Mouse (Mus musculus) heart, adult 2 months (tissue): ENCODE data around the gene Plcg1. TPM values are rescaled to one million over a fixed set of nuclear protein-coding genes. Genes with fewer than 3 reads are reported as not detected.

ENCODE experiments used
- DNase-seq, 2 experiments: peaks; one replicate each; pipeline ENCODE4 v3.0.0; 2021
- H3K27ac ChIP-seq: fragments of 200-600 bp; 2 replicates; pipeline ENCODE4 v1.8.1; 2022
- H3K27me3 ChIP-seq: fragments of 200-500 bp; 2 replicates; pipeline ENCODE4 v1.6.1; 2012; ENCODE audit warnings: mild to moderate bottlenecking, low read length, inconsistent platforms, mixed read lengths; ENCODE audit not compliant: control insufficient read depth, insufficient read depth
- H3K36me3 ChIP-seq: fragments of 200-500 bp; 2 replicates; pipeline ENCODE4 v1.6.1; 2012; ENCODE audit warnings: low read length, inconsistent platforms; ENCODE audit not compliant: control insufficient read depth, insufficient read depth
- H3K4me1 ChIP-seq: fragments of 200-500 bp; 2 replicates; pipeline ENCODE4 v1.6.1; 2011; ENCODE audit warnings: low read length; ENCODE audit not compliant: control insufficient read depth, insufficient read depth
- H3K4me3 ChIP-seq: fragments of 200-600 bp; 2 replicates; pipeline ENCODE4 v1.8.1; 2022
- H3K79me2 ChIP-seq: fragments of 200-500 bp; replicated peaks from 2 replicates; pipeline ENCODE4 v1.6.1; 2012; ENCODE audit warnings: mild to moderate bottlenecking, inconsistent platforms, low read length, moderate library complexity, mixed read lengths; ENCODE audit not compliant: control insufficient read depth, insufficient read depth
- H3K9ac ChIP-seq: fragments of 200-500 bp; 2 replicates; pipeline ENCODE4 v1.6.1; 2012; ENCODE audit warnings: low read depth, mild to moderate bottlenecking, control low read depth, inconsistent platforms, low read length, mixed read lengths
- CTCF ChIP-seq: fragments of 200-600 bp; IDR thresholded peaks from 2 replicates; pipeline ENCODE4 v1.8.1; 2022; ENCODE audit warnings: antibody characterized with exemption, mild to moderate bottlenecking, moderate library complexity
- EP300 ChIP-seq: fragments of 200-500 bp; IDR thresholded peaks from 2 replicates; pipeline ENCODE4 v1.6.1; 2011; ENCODE audit warnings: low read depth, low read length, control low read depth; ENCODE audit not compliant: insufficient read depth
- POLR2A ChIP-seq: fragments of 200-500 bp; IDR thresholded peaks from 2 replicates; pipeline ENCODE4 v1.6.1; 2011; ENCODE audit warnings: mild to moderate bottlenecking, low read depth, low read length, control low read depth; ENCODE audit not compliant: insufficient read depth
- WGBS: fragments of 180-500 bp; shearing (Covaris S2); methylation state at CpG from one replicate; pipeline ENCODE4 v1.1.7; 2018; 5-methylcytosine and 5-hydroxymethylcytosine counted together
- intact Hi-C: fragments of 180-260 bp; cut with DNase I; formaldehyde crosslinking; loops from one replicate; pipeline ENCODE4 v1.15.1; 2025
- polyA plus RNA-seq: library from polyadenylated mRNA; depleted of rRNA; stranded (reverse); fragments of >200 nt; gene quantifications from 2 replicates; pipeline ENCODE4 v1.2.3, GENCODE M21; 2012
- total RNA-seq, 2 experiments: library from RNA; stranded (reverse); gene quantifications; 2 replicates each; pipeline ENCODE4 v1.2.3; 2021

Gene Plcg1
- total and polyA plus RNA-seq, 3 experiments: 45.8 to 67.2 (median 56.4) TPM

GRCm38 (mm10) chr2:160766371-160766771, 35.3 kb downstream of the Plcg1 start:
- peak; percentile 67; the same call in 1 of the 2 replicates for TF ChIP-seq POLR2A
- TF ChIP-seq CTCF: no peak
- peak; percentile 93 for TF ChIP-seq EP300
- Histone ChIP-seq H3K36me3 (peaks cover 37% of the 10 kb centered on the region), H3K9ac (peak overlapping the region; percentile 14; the same call in 1 of the 2 replicates), H3K79me2 (no peaks in the 10 kb centered on the region; the same call in 1 of the 2 replicates), H3K27me3 (no peaks in the 10 kb centered on the region), H3K27ac (peak overlapping the region; percentile 88), H3K4me3 (no peak overlapping the region), H3K4me1 (peaks cover 44% of the 10 kb centered on the region)
- 16% methylated on average over 5 of the region's 5 CpGs for WGBS
- intact Hi-C loops: loop anchor here (1.0 kb wide), 2 partner anchors 39 to 118 kb away; no protein-coding TSS in a partner anchor
- DNase-seq: peak; percentile 73 to 85

GRCm38 (mm10) chr2:160767201-160767600, 36.1 kb downstream of the Plcg1 start:
- no peaks in the 10 kb centered on the region; the same call in 1 of the 2 replicates for H3K79me2 ChIP-seq
- no peak overlapping the region for H3K4me3 ChIP-seq
- H3K27me3 ChIP-seq: no peaks in the 10 kb centered on the region
- H3K36me3 ChIP-seq: peaks cover 36% of the 10 kb centered on the region
- peak overlapping the region; percentile 88 for H3K27ac ChIP-seq
- H3K4me1 ChIP-seq: peaks cover 44% of the 10 kb centered on the region
- 97% methylated on average over 2 of the region's 2 CpGs for WGBS
- intact Hi-C loops: no loop called here
- TF ChIP-seq POLR2A: no peak
- no peak for TF ChIP-seq CTCF
- no peak for TF ChIP-seq EP300
- H3K9ac ChIP-seq: no peak overlapping the region
- no peak for DNase-seq

GRCm38 (mm10) chr2:160768097-160768695, 37.1 kb downstream of the Plcg1 start:
- no peak overlapping the region for H3K9ac ChIP-seq
- H3K27me3 ChIP-seq: no peaks in the 10 kb centered on the region
- DNase-seq: no peak
- no peaks in the 10 kb centered on the region; the same call in 1 of the 2 replicates for H3K79me2 ChIP-seq
- intact Hi-C loops: no loop called here
- H3K27ac ChIP-seq: peak overlapping the region; percentile 88
- peaks cover 41% of the 10 kb centered on the region for H3K4me1 ChIP-seq
- WGBS: 61% methylated on average over 4 of the region's 4 CpGs
- no peak overlapping the region for H3K4me3 ChIP-seq
- H3K36me3 ChIP-seq: peaks cover 35% of the 10 kb centered on the region
- TF ChIP-seq POLR2A (no peak), CTCF (no peak), EP300 (no peak)

- Histone ChIP-seq H3K9ac (no peak overlapping the region), H3K79me2 (no peaks in the 10 kb centered on the region; the same call in 1 of the 2 replicates), H3K4me3 (no peak overlapping the region), H3K27me3 (no peaks in the 10 kb centered on the region), H3K27ac (no peak overlapping the region), H3K36me3 (peaks cover 32% of the 10 kb centered on the region), H3K4me1 (peaks cover 38% of the 10 kb centered on the region)
- no peak for DNase-seq
- TF ChIP-seq EP300: no peak
- no peak for TF ChIP-seq CTCF
- no peak for TF ChIP-seq POLR2A
- WGBS: 98% methylated on average over 2 of the region's 2 CpGs
- intact Hi-C loops: no loop called here
These were observed 37.9 kb downstream of the Plcg1 start for GRCm38 (mm10) chr2:160768997-160769396.

GRCm38 (mm10) chr2:160770409-160770808, 39.3 kb downstream of the Plcg1 start:
- intact Hi-C loops: no loop called here
- no peak for TF ChIP-seq CTCF
- TF ChIP-seq EP300: no peak
- no peak for TF ChIP-seq POLR2A
- Histone ChIP-seq H3K4me1 (peaks cover 32% of the 10 kb centered on the region), H3K27me3 (no peaks in the 10 kb centered on the region), H3K4me3 (no peak overlapping the region), H3K9ac (no peak overlapping the region), H3K27ac (no peak overlapping the region), H3K79me2 (no peaks in the 10 kb centered on the region; the same call in 1 of the 2 replicates), H3K36me3 (peaks cover 26% of the 10 kb centered on the region)
- no peak for DNase-seq

GRCm38 (mm10) chr2:160770871-160771270, 39.8 kb downstream of the Plcg1 start:
- TF ChIP-seq CTCF (no peak), EP300 (no peak), POLR2A (no peak)
- intact Hi-C loops: no loop called here
- Histone ChIP-seq H3K4me1 (peaks cover 31% of the 10 kb centered on the region), H3K27me3 (no peaks in the 10 kb centered on the region), H3K4me3 (no peak overlapping the region), H3K36me3 (peaks cover 25% of the 10 kb centered on the region), H3K9ac (no peak overlapping the region), H3K79me2 (no peaks in the 10 kb centered on the region; the same call in 1 of the 2 replicates), H3K27ac (no peak overlapping the region)
- peak in 1 of 2 experiments; percentile 12 for DNase-seq
- WGBS: 79% methylated on average over 1 of the region's 1 CpGs
